Mouse (Mus musculus): ENCODE results near the gene Wnt9b. TPM values are rescaled to one million over a fixed set of nuclear protein-coding genes. Genes with fewer than 3 reads are reported as not detected.
A peak's percentile ranks its signal among the peaks of the same experiment; 100 is the strongest.

Gene Wnt9b
- total RNA-seq, 2 experiments from 2014 or later, result 0.17 to 0.32 TPM

DNA sequence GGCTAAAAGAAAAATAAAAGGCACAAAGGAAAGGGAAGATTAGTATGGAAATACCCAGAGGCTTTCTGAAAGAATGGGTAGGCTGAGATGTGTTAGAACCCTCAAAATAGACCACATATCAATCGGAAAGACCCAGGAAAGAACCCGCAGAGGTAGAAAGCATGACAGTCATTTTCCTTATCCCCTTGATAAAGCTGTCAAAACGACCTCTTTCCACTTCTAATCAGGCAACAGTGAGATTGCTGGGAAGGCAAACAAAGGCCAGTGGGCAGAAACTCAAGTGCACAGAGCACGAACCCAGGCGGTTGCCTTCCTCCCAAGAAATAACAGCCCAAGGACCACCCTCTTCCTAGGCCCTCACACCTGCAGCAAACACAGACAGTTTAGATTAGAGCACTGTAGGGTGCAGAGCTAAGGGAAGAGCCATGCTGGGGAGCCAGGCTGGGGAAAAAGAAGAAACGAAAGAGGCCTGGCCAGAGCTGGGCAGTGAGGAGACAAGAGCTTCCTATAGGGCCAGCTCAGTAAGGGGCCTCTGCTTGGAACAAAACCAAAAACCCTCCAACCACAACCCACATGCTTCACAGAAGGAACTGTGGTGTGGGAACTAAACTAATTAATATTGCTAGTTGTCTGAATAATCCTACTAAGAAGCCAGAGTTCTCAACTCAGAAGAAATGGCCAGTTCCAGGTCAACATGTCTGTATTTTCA lies 61.2 kb downstream of the Wnt9b start:
- intact Hi-C loops (cut with DNase I), result no loop called here

DNA sequence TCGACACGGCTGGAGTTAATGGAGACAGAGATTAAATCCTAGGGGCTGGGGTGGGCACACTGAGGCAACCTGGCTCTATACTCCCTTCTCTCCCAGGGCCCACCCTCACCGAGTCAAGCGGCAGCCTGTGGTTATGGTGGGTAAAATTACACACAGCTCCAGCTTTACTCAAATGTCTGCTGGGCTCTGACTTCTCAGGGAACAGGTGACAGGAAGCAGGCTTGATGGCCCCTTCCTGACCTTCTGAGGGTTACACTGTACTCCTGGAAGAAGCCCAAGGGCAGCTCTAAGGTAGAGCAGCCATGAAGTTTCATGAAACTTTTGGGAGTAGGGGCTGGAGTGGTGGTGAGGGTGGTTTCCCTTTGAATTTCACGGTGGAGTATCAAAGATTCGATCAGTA lies 62.9 kb downstream of the Wnt9b start:
- intact Hi-C loops (cut with DNase I), result no loop called here
- DNase-seq (ENCODE audit: low spot score in 2 of 2), result no peak

More for the DNA sequence above, 61.2 kb downstream of the Wnt9b start:
- DNase-seq (ENCODE audit: low spot score in 2 of 2), result no peak

DNA sequence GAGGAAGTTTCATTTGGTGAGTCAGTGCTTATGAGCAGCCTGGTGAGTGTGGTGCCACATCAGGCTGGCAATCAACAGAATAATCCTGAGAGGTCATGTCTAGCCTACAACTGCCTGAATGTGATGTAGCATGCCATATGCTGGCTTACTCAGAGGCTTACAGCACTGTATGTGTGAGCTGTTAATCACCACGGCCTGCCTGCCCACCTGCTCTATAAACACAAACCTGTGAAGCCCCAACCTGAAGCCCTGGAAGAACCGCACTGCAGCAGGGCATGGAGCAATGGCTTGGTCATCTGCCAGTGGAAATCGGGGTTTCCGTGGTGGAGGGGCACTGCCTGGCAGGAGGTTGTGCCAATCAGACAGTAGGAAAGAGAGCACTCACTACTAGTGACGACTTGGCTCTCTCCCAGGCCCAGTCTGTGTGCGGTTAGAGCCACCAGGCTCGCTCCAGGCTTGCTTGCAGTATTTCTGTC lies 64.3 kb downstream of the Wnt9b start:
- intact Hi-C loops (cut with DNase I), result loop anchor here (1.0 kb wide), 1 partner anchor 45 kb away; no protein-coding TSS in a partner anchor
- DNase-seq (ENCODE audit: low spot score in 2 of 2), result peak; percentile 46 to 50

DNA sequence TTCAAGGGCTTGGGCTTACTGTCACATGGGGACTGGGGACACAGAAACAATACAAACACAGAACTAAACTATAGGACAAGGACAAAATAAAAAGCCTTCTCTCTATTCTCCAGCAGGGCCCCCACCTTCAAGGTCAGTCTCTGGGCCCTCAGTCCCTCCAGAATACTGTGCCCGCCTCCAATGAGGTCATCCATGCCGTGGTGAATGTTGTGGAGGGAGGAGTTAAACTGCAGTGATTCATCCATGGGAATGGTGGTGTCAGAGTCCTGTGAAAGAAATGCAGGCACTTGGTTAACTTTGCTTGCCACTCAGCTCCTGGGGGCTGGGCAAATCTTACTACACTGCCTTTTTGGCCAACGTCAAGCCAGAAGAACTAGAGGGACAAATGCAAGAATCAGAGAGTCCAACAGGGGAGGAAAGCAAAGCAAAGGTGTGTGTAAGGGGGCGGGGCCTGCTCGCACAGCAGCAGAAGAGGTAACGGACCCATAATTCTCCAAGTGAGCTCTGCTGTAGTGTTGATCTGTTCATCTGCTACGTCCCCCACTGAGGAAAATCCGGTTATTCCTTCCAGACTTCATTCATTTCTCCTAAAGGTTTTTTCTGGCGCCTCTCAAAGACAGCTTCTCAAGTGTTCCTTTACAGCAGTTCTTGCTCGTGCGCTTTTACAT lies 65.8 kb downstream of the Wnt9b start:
- intact Hi-C loops (cut with DNase I), result no loop called here

More for the DNA sequence above, 65.8 kb downstream of the Wnt9b start:
- peak in 1 of 2 experiments; percentile 0 for DNase-seq (ENCODE audit: low spot score in 2 of 2)

Other genes with a start within 250 kb of the Wnt9b start
- not detected for gene Lrrc37a, start 245.2 kb downstream of the Wnt9b start, total RNA-seq (2021)
- under 1 TPM in 1 of 2 experiments, not detected in 1; 0.05 TPM for gene Gm884, start 128.7 kb downstream of the Wnt9b start, total RNA-seq (2021)
- gene Lyzl6, start 110.9 kb downstream of the Wnt9b start, total RNA-seq (2021), result not detected
- 10 to 100 TPM; 84.9 to 98.5 TPM for gene Rprml, start 100.3 kb downstream of the Wnt9b start, total RNA-seq (2021)
- gene Gosr2, start 51.9 kb downstream of the Wnt9b start, total RNA-seq (2021), result 10 to 100 TPM; 64.0 to 70.3 TPM
- 1 to 10 TPM; 1.2 to 1.8 TPM for gene Wnt3, start 24.3 kb upstream of the Wnt9b start, total RNA-seq (2021)
- 100 to 1,000 TPM; 883 to 922 TPM for gene Nsf, start 204.2 kb upstream of the Wnt9b start, total RNA-seq (2021)
- 10 to 100 TPM; 46.4 to 49.9 TPM for gene Arf2, start 216.9 kb upstream of the Wnt9b start, total RNA-seq (2021)